Mouse (Mus musculus) stomach, postnatal 0 days (tissue): ENCODE data around the gene Tjap1. TPM values are rescaled to one million over a fixed set of nuclear protein-coding genes. Genes with fewer than 3 reads are reported as not detected.
A peak's percentile ranks its signal among the peaks of the same experiment; 100 is the strongest.

ENCODE experiments used
- ATAC-seq: fragments of 200-750 bp; cut with Nextera tagmentation; 2 replicates; pipeline ENCODE4 v1.8.0; 2017; ENCODE audit not compliant: low FRiP score, low TSS enrichment
- DNase-seq: peaks from one replicate; pipeline ENCODE4 v3.0.0-alpha.2; 2016; ENCODE audit warnings: low spot score
- H3K27ac ChIP-seq: fragments of 300-500 bp; sonication (generic); replicated peaks from 2 replicates; pipeline ENCODE4 v1.5.1; 2014; ENCODE audit warnings: mild to moderate bottlenecking, control low read depth
- H3K27me3 ChIP-seq: fragments of 300-500 bp; sonication (generic); 2 replicates; pipeline ENCODE4 v1.6.1; 2014; ENCODE audit warnings: low read length; ENCODE audit not compliant: control insufficient read depth, insufficient read depth
- H3K36me3 ChIP-seq: fragments of 300-500 bp; sonication (generic); 2 replicates; pipeline ENCODE4 v1.6.1; 2014; ENCODE audit warnings: low read length, mixed read lengths; ENCODE audit not compliant: control insufficient read depth, insufficient read depth
- H3K4me1 ChIP-seq: fragments of 300-500 bp; sonication (generic); replicated peaks from 2 replicates; pipeline ENCODE4 v1.6.1; 2014; ENCODE audit warnings: antibody characterized with exemption; ENCODE audit not compliant: control insufficient read depth, insufficient read depth
- H3K4me2 ChIP-seq: fragments of 300-500 bp; sonication (generic); replicated peaks from 2 replicates; pipeline ENCODE4 v1.6.1; 2014; ENCODE audit warnings: low read depth, mild to moderate bottlenecking, control low read depth, moderate library complexity
- H3K4me3 ChIP-seq: fragments of 300-500 bp; sonication (generic); 2 replicates; pipeline ENCODE4 v1.5.1; 2014; ENCODE audit warnings: low read depth, low read length, control low read depth
- H3K9ac ChIP-seq: fragments of 300-500 bp; sonication (generic); 2 replicates; pipeline ENCODE4 v1.6.1; 2014; ENCODE audit warnings: mild to moderate bottlenecking, low read length, control low read depth, mixed read lengths
- H3K9me3 ChIP-seq: fragments of 300-500 bp; sonication (generic); 2 replicates; pipeline ENCODE4 v1.6.1; 2016; ENCODE audit warnings: low read length; ENCODE audit not compliant: control insufficient read depth
- CTCF ChIP-seq: IDR thresholded peaks from 2 replicates; pipeline ENCODE4 v1.5.1; 2016; ENCODE audit warnings: antibody characterized with exemption, low read depth, mild to moderate bottlenecking, moderate library complexity
- EP300 ChIP-seq: optimal IDR thresholded peaks from 2 replicates; pipeline ENCODE3; 2016; ENCODE audit warnings: antibody characterized with exemption
- WGBS: fragments of 180-500 bp; shearing (Covaris S2); extraction: QIAGEN DNeasy Blood & Tissue Kit; methylation state at CpG from one replicate; pipeline ENCODE4 v1.1.7; 2014; 5-methylcytosine and 5-hydroxymethylcytosine counted together
- polyA plus RNA-seq: library from polyadenylated mRNA; unstranded; fragments of >200 nt; fragmentation: Nextera tagmentation; extraction: Ambion mirVana; gene quantifications from 2 replicates; pipeline ENCODE4 v1.2.1, GENCODE M21; 2015

Tjap1 gene
- polyA plus RNA-seq, 1 experiment from 2014 or later = 13.5 TPM

DNA sequence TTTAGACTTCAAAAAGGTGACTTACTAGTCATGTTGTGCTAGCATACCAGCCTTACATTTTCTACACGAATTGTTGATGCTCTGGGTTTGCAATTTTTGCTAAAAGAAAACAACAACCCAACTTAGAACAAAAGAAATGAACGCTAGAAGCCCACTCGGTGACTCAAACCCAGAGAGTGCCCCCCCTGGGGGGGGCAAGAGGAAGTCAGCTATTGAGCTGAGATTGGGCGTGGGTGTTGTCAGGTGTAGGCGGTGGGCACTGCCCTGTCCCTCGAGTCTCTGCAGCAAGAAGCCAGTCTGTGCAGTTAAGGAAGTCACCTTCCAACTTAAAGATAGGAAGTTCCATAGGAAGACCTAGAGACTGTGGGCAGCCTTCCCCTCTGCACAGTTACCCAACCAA, 13.8 kb upstream of the Tjap1 start:
- no peak overlapping the region for H3K4me3 ChIP-seq
- DNase-seq = no peak
- TF ChIP-seq EP300 = no peak
- no peak for TF ChIP-seq CTCF
- no peak overlapping the region for H3K27ac ChIP-seq
- H3K36me3 ChIP-seq = no peaks in the 10 kb centered on the region
- ATAC-seq = no peak
- no peak overlapping the region for H3K9ac ChIP-seq
- H3K27me3 ChIP-seq = peaks cover 2% of the 10 kb centered on the region; the same call in 1 of the 2 replicates
- no peak overlapping the region for H3K4me2 ChIP-seq
- 51% methylated on average over 6 of the region's 6 CpGs for WGBS
- no peaks in the 10 kb centered on the region for H3K4me1 ChIP-seq
- no peaks in the 10 kb centered on the region for H3K9me3 ChIP-seq

DNA sequence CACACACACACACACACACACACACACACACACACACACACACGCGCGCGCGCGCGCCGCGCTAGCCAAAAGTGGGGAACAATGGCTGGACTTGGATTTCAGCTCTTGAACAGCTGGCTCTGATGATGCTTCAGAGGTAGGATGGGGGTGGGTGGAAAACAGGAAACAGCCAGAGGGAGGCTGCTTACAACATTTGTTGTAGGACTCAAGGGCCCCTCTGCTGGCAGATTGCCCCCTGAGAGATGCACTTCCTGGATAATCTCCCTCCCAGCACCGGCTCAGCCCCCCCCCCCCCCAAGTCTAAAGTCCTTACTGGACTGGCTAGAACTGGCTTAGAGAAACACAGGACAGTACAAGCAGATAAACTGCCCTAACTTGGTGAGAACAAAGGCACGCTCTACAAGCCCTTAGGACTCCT, 4.9 kb upstream of the Tjap1 start:
- H3K9me3 ChIP-seq = no peaks in the 10 kb centered on the region

DNA sequence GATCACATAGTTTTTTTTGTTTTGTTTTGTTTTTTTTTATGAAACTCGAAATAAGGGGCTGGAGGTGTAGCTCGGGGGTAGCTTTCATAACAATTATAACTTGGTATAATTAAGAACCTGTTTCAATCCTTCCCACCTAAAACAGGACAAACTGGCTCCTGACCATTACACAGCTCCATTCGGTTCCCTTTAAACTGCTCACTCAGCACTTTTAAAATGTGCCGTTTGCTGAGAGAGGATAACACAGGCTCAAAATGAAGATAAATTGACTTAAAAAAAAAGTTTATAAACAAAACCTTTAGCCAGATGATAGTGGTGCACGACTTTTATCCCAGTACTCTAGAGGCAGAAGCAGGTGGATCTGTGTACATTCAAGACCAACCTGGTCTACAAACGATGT, 2.6 kb upstream of the Tjap1 start:
- Histone ChIP-seq H3K9ac (no peak overlapping the region), H3K9me3 (no peaks in the 10 kb centered on the region), H3K36me3 (no peaks in the 10 kb centered on the region), H3K27me3 (no peaks in the 10 kb centered on the region), H3K27ac (no peak overlapping the region), H3K4me1 (0 out of 2 replicates have a peak, but pooled peaks cover 2% of the 10 kb centered on the region), H3K4me2 (no peak overlapping the region), H3K4me3 (no peak overlapping the region)
- 34% methylated on average over 6 of the region's 6 CpGs for WGBS
- ATAC-seq (no peak), DNase-seq (no peak)
- TF ChIP-seq EP300 (no peak), CTCF (no peak)

More for the DNA sequence above, 4.9 kb upstream of the Tjap1 start:
- H3K27me3 ChIP-seq = no peaks in the 10 kb centered on the region
- 0 out of 2 replicates have a peak, but pooled peaks cover 2% of the 10 kb centered on the region for H3K4me1 ChIP-seq
- DNase-seq (peak; percentile 33), ATAC-seq (peak; percentile 36; the same call in 1 of the 2 replicates)
- TF ChIP-seq EP300 (no peak), CTCF (no peak)
- H3K4me3 ChIP-seq = no peak overlapping the region
- 49% methylated on average over 11 of the region's 11 CpGs for WGBS
- no peak overlapping the region for H3K27ac ChIP-seq
- H3K9ac ChIP-seq = no peak overlapping the region
- H3K36me3 ChIP-seq = no peaks in the 10 kb centered on the region
- H3K4me2 ChIP-seq = no peak overlapping the region

DNA sequence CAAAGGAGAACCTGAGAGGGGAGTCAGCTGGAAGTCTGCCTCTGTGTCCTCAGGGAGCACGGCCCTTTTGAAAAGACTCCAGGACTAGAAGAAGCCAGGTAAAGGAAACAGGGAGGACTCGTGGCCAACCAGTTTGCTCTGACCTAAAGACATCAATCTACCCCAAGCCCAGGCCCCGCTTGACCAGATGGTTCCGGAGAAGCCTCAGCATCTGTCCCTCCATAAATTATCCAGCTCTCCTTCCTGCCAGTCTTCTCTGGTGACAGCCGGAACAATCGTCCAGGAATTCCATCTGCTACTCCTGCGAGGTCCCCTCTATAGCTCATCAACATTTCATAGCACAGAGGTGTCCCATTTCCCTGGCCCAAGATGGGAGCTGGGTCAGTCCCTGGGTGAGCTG, 1.8 kb upstream of the Tjap1 start:
- Histone ChIP-seq H3K36me3 (0 out of 2 replicates have a peak, but pooled peaks cover 3% of the 10 kb centered on the region), H3K9me3 (no peaks in the 10 kb centered on the region), H3K27me3 (no peaks in the 10 kb centered on the region), H3K4me2 (no peak overlapping the region), H3K4me1 (0 out of 2 replicates have a peak, but pooled peaks cover 2% of the 10 kb centered on the region), H3K9ac (no peak overlapping the region), H3K4me3 (no peak overlapping the region), H3K27ac (no peak overlapping the region)
- TF ChIP-seq EP300 = no peak
- no peak for TF ChIP-seq CTCF
- ATAC-seq (no peak), DNase-seq (no peak)
- 57% methylated on average over 7 of the region's 7 CpGs for WGBS

DNA sequence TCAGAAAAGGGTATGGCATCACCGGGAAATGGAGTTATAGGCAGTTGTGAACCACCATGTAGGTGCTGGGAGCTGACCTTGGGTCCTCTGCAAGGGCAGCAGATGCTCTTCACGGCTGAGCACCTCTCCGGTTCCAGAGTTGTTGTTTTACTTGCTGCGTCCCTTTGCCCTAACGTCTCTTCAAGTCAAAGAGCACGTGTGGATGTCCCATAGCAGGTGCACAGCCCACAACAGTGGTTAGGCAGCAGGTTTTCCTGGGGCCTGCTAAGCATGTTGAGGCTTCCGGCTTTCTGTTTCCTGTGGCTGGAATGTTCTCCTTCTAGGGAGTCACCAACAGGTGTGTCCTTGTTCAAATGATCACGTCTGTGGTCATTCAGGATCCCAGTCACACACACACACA, 1.1 kb upstream of the Tjap1 start:
- TF ChIP-seq CTCF (no peak), EP300 (no peak)
- ATAC-seq (no peak), DNase-seq (no peak)
- H3K9me3 ChIP-seq = no peaks in the 10 kb centered on the region
- H3K4me2 ChIP-seq = no peak overlapping the region
- no peak overlapping the region for H3K9ac ChIP-seq
- no peaks in the 10 kb centered on the region for H3K27me3 ChIP-seq
- no peak overlapping the region for H3K4me3 ChIP-seq
- 0 out of 2 replicates have a peak, but pooled peaks cover 3% of the 10 kb centered on the region for H3K36me3 ChIP-seq
- H3K4me1 ChIP-seq = 0 out of 2 replicates have a peak, but pooled peaks cover 2% of the 10 kb centered on the region
- no peak overlapping the region for H3K27ac ChIP-seq
- 83% methylated on average over 8 of the region's 8 CpGs for WGBS

DNA sequence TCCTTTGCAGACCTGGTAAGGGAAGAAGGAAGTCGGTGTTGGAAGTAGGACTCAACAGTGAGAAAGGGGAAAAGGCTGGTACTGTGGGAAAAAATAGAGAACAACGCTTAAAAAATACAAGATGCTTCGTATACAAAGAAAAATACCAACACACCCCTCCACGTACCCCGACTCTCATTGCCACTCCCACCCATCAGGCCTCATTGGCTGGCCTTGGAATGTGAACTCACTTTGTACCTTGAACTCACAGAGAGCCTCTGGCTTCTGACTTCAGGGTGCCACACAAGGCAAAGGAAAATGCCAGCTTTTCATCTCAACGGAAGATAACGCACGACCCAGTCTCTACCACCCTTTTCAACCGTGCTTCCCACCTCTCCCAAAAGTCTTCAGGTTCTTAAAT, 314 bp upstream of the Tjap1 start:
- no peak overlapping the region for H3K9ac ChIP-seq
- H3K36me3 ChIP-seq = 0 out of 2 replicates have a peak, but pooled peaks cover 3% of the 10 kb centered on the region
- H3K27me3 ChIP-seq = no peaks in the 10 kb centered on the region
- no peak overlapping the region for H3K27ac ChIP-seq
- H3K9me3 ChIP-seq = no peaks in the 10 kb centered on the region
- peak overlapping the region; percentile 65 for H3K4me3 ChIP-seq
- no peak for TF ChIP-seq CTCF
- H3K4me2 ChIP-seq = peak overlapping the region; percentile 89
- H3K4me1 ChIP-seq = 0 out of 2 replicates have a peak, but pooled peaks cover 2% of the 10 kb centered on the region
- DNase-seq (no peak), ATAC-seq (0 out of 2 replicates have a peak, but pooled peaks have one; percentile 28)
- 21% methylated on average over 9 of the region's 9 CpGs for WGBS
